Mouse (Mus musculus): ENCODE results near the gene Zwilch. TPM values are rescaled to one million over a fixed set of nuclear protein-coding genes. Genes with fewer than 3 reads are reported as not detected.

The Zwilch gene
- total RNA-seq, 2 experiments from 2014 or later = 0.43 to 0.62 TPM

DNA sequence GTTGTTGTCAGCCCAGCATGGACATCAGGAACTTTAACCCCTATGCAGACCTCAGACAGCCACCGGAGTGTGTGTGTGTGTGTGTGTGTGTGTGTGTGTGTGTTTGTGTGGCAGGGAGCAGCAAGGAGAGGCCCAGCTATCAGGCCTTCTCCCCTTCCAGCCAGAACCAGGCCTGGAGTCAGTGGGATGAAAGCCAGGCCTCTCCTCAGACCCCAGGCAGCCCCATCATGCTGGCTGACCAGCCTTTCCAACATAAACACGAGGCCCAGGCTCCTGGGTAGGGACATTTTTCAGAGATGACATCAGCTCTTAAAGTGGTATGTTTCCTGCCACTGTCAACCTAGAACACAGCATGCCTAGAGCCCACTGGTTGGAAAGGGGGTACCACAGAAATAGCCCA is 58.3 kb downstream of the Zwilch start:
- no peak for DNase-seq (ENCODE audit: low spot score)

DNA sequence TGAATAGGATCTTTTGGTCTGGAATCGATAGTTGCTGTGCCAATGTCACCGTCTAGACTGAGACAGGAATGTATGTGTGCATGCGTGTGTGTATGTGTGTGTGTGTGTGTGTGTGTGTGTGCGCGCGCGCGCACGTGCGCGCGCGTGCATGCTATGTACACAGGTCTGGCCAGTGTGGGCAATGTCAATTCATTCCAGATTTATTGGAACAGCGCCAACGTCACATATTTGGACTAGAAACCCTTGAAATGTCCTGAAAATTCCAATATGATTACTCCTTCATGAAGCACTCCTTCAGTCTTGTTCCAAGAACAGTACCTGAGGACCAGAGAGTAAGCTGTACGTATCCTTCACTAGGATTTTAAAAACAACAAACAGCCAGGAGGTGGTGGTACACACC is 62.4 kb downstream of the Zwilch start:
- DNase-seq (ENCODE audit: low spot score) = no peak

DNA sequence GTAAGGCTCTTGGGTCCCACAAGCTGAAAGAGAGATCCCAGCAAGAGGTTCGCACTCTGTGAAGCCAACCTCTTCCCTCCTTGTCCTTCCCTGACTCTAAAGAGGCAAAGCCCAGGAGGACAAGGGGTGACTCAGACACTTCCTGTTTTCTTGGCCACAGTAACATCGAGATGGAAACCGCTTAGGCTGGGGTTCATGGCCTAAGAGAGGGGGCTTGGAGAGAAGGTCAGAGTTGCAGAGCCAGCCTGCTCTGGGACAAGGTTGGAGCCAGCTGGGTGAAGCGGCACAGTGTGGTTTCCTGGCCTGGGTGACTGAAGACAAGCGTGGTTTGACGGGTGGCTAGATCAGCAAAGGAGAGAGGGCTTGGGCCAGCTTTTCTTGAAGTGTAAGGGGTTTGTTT is 67.6 kb downstream of the Zwilch start:
- DNase-seq (ENCODE audit: low spot score) = peak; percentile 14

DNA sequence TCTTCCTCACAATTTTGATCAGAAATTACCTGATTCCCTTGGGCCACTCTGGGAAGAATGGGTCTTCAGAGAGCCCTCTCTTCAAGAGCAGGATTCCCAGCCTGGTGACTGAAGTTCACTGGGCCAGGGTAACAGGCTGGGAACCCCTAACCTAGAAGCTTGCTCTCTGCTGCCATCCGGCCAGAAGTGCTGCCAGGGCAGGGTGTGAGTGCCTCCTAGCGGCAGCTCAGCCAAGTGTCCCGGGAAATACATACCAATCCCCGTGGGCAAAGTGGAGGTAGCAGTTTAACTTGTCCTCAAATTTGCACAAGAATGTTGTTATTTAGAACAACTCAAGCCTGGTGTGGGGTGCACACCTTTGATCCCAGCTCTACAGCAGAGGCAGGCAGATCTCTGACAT is 72.5 kb downstream of the Zwilch start:
- peak; percentile 66 for DNase-seq (ENCODE audit: low spot score)

DNA sequence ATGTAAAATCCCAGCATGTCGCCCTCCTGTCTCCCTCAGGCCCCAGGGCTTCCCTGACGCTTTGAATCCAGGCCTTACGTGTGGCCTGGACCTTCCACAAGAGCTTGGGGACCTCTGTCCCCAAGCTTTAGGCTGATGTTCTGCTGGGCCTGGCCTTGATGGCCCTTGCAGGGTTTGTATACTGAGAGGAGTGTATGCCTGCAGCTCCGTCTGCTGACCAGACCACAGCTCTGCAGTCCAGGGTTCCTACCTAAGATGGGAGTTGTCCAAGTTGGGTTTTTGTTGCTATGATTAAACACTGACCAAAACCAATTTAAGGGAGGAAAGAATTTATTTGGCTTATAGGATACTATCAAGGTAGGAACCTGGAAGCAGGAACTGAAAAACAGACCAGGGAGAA is 74.6 kb downstream of the Zwilch start:
- no peak for DNase-seq (ENCODE audit: low spot score)

DNA sequence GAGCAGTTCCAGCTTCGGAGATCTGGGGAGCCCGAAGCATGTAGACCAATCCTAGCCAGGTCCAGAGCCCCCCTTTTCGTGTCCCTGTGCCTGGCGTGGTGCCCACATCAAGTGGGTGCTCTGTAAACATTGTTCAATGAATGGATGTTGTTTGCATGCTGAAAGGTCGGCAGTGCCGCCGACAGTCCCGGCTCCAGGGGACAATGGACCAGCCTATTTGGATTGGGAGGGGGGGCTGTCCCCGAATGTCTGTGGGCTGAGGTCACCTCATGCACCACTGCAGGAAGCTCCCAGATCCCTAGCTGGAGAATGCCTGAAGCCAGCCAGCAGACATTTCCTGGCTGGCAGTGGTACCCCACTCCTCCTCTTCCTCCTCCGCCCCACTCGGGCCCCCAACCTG is 78.8 kb downstream of the Zwilch start:
- no peak for DNase-seq (ENCODE audit: low spot score)

DNA sequence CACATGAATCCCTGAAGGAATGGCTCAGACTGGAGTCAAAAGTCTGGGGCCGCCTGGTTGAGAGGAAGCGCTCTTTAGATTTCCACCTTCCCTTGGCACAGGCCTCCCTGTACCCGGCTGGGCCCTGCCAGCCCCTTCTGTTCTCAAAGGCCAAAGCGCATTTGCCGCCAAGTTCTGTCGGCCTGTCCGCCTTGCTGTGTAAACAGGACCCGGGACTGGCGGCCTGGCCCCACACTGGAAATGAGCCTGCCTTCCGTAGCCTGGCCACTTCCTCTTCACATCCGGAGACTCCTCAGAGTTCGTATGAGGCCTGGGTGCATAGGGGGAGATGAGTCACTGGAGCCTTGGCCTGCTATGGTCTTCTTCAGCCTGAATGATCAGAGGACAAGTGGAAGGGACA is 83.9 kb downstream of the Zwilch start:
- peak; percentile 13 for DNase-seq (ENCODE audit: low spot score)

DNA sequence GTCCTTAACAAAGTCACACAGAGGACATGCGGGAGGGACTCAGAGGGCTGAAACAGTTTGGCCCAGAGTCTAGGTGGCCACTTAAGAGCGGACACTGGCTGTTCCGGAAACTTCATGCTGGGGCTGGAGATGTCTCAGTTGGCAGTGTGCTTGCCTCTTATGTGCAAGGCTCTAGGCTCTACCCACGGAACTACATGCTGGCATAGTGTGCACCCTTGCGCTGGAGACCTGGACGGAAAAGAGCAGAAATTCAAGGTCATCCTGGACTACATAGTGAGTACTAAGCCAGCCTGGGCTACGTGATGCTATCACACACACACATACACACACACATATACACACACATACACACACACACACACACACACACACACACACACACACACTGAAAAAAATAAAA is 84.6 kb downstream of the Zwilch start:
- no peak for DNase-seq (ENCODE audit: low spot score)

DNA sequence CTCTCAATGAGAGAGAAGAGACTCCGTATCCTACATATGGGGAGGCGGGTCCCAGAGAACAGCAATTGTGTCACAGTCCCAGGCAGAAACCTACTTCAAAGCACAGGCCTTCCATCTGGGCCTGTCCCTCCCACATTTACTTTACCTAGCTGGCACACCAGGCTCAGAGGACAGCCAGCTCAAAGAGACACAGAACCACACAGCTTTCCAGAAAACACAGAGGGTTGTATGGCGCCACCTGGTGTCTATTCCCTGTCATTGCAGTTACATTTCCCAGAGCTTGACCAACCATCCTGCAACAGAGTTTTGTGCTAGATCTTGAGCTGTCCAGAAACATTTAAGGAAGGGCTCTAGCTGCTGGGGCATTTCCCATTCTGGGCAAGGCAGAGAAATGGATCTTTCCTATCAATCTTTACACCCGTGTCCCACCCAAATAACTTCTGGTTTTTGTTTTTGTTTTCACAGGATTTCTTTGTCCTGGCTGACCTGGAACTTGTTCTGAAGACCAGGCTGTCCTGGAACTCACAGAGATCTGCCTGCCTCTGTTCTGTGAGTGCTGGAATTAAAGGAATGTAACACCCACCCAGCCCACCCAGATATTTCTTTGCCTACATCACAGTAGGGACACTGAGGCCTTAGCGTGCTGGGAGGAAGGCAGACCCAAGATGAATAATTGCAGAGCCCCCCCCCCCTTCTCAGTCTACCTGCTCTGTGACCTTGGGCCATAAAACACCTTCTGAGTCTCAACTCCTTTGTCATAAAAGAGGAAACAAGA is 85.3 kb downstream of the Zwilch start:
- peak; percentile 78 for DNase-seq (ENCODE audit: low spot score)

Other genes with a start within 250 kb of the Zwilch start
- gene Smad6, start 151.0 kb downstream of the Zwilch start, total RNA-seq (2021) = 1 to 10 TPM; 5.1 TPM
- gene Lctl, start 56.0 kb downstream of the Zwilch start, total RNA-seq (2021) = under 1 TPM in 1 of 2 experiments, not detected in 1; 0.57 TPM
- gene Rpl4, start 271 bp upstream of the Zwilch start, total RNA-seq (2021) = 100 to 1,000 TPM; 623 to 643 TPM
- 10 to 100 TPM; 23.3 to 24.1 TPM for gene Snapc5, start 6.2 kb upstream of the Zwilch start, total RNA-seq (2021)
- 1 to 10 TPM; 1.3 to 2.1 TPM for gene Uchl4, start 62.1 kb upstream of the Zwilch start, total RNA-seq (2021)
- 10 to 100 TPM; 55.8 to 56.9 TPM for gene Map2k1, start 80.5 kb upstream of the Zwilch start, total RNA-seq (2021)
- gene Tipin, start 108.5 kb upstream of the Zwilch start, total RNA-seq (2021) = 10 to 100 TPM; 10.0 to 11.1 TPM
- 10 to 100 TPM; 22.5 to 24.6 TPM for gene Dis3l, start 168.2 kb upstream of the Zwilch start, total RNA-seq (2021)
- under 1 TPM; 0.45 to 0.59 TPM for gene Megf11, start 212.5 kb upstream of the Zwilch start, total RNA-seq (2021)